29 mouse cellular contexts compared by ENCODE assay signal in the genomic region with DNA sequence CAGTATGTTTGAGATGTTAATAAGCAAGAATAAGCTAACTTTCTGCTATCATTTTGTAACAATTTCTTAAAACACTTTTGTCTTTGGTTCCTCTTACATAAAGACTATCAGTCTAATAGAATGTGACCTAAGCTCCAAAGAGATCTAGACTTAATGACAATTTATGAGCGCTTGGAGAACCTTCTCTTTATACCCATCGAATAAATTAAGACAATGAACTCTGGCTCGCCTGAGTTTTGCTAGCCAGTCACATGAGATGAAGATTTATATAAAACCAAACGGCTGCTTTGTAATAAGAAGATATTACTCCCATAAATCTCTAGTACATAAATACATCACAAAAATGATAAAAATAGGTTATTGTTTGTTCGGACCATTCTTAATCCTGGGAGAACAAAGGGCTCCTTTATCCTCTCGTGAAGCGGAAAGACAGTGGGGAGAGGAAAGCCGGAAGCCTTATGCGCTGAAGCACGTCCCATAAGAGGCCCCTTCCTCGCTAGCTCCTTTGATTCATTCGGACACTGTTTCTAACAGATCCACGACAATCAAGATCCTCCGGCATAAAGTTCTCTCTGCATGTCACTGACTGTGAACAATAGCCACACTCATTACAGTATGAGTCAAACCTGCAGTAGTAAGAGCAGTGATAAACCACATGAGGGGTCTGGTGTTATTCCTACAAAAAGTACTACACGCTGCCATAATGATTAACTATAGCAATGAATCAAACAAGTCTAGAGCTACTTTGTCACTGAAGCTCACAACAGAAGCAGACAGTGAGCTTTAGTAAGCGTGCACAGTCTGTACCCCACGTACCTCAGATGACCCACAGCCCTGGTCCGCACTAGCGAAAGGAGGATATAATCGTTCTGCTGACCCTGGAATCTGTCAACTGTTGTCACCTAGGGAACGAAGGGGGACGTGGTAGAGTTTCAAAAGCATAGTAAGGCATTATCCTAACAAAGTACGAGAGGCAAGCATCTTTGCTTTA. TPM values are rescaled to one million over a fixed set of nuclear protein-coding genes. Genes with fewer than 3 reads are reported as not detected.
DNase-seq lines count a peak whose midpoint lies in the region; ATAC-seq and TF ChIP-seq lines count a peak whose summit lies in the region.
"Had no signal": no experiment of that assay in that cellular context is flagged by ENCODE, and none has a peak within 500 bp of the region (broad histone marks: within the 10 kb centered on the region; RNA-seq: fewer than 3 reads in every experiment).

No protein-coding gene starts in this region.

- H3K27me3 ChIP-seq in midbrain, embryonic 10.5 days (ENCODE audit: low read depth, poor library complexity, severe bottlenecking), result no peaks in the 10 kb centered on the region
- no peaks in the 10 kb centered on the region for H3K27me3 ChIP-seq in midbrain, postnatal 0 days (ENCODE audit: insufficient read depth, low read length)
- H3K27me3 ChIP-seq in neural tube, embryonic 14.5 days (ENCODE audit: control insufficient read depth, insufficient read depth, low read length), result no peaks in the 10 kb centered on the region
- no peaks in the 10 kb centered on the region for H3K27me3 ChIP-seq in cerebellum, adult 2 months (ENCODE audit: control insufficient read depth, insufficient read depth, low read length)
- no peaks in the 10 kb centered on the region for H3K27me3 ChIP-seq in intestine, embryonic 16.5 days (replicated peaks; ENCODE audit: control insufficient read depth, insufficient read depth, low read length)
- H3K27me3 ChIP-seq: hindbrain, embryonic 12.5 days; liver, embryonic 13.5 days had no signal

- no peak overlapping the region for H3K4me3 ChIP-seq in midbrain, embryonic 10.5 days
- H3K4me3 ChIP-seq in midbrain, postnatal 0 days (ENCODE audit: low read depth, low read length), result no peak overlapping the region
- H3K4me3 ChIP-seq in neural tube, embryonic 14.5 days (ENCODE audit: low read depth, low read length), result no peak overlapping the region
- H3K4me3 ChIP-seq in cerebellum, adult 2 months (replicated peaks; ENCODE audit: insufficient read depth, low read depth, low read length), result no peak overlapping the region
- no peak overlapping the region for H3K4me3 ChIP-seq in intestine, embryonic 16.5 days (ENCODE audit: low read length)
- H3K4me3 ChIP-seq: hindbrain, embryonic 12.5 days; left cerebral cortex, adult 2 months; liver, embryonic 13.5 days had no signal

- intact Hi-C loops in heart, postnatal 25 days (cut with DNase I), result loop anchor here (5.0 kb wide), 1 partner anchor 35 kb away; no protein-coding TSS in a partner anchor

- peaks cover 96% of the 10 kb centered on the region for H3K36me3 ChIP-seq in midbrain, embryonic 10.5 days
- H3K36me3 ChIP-seq in midbrain, postnatal 0 days (ENCODE audit: insufficient read depth, low read length), result peaks cover 45% of the 10 kb centered on the region
- peaks cover 38% of the 10 kb centered on the region for H3K36me3 ChIP-seq in neural tube, embryonic 14.5 days (ENCODE audit: control insufficient read depth, insufficient read depth, low read length)
- peaks cover 6% of the 10 kb centered on the region; the same call in 1 of the 2 replicates for H3K36me3 ChIP-seq in intestine, embryonic 16.5 days (ENCODE audit: control insufficient read depth, insufficient read depth, low read length)

- TF ChIP-seq POLR2A in cerebellum, adult 2 months (IDR thresholded peaks at IDR 0.05; ENCODE audit: borderline replicate concordance, insufficient read depth, low read length), result no peak

- WGBS in midbrain, embryonic 10.5 days, result 59% methylated on average over 23 of the region's 23 CpGs
- 38% methylated on average over 23 of the region's 23 CpGs for WGBS in midbrain, postnatal 0 days
- WGBS in neural tube, embryonic 14.5 days, result 24% methylated on average over 23 of the region's 23 CpGs
- WGBS in cerebellum, adult 2 months, result 54% methylated on average over 23 of the region's 23 CpGs
- WGBS in intestine, embryonic 16.5 days, result 76% methylated on average over 23 of the region's 23 CpGs

- peak; percentile 74 for DNase-seq in heart, adult 11 months
- no peak for DNase-seq in heart, postnatal 25 days (ENCODE audit: low spot score)
- DNase-seq in midbrain, embryonic 10.5 days (ENCODE audit: low spot score), result no peak
- DNase-seq in midbrain, postnatal 0 days (ENCODE audit: low spot score), result no peak
- DNase-seq in mesoderm, embryonic 11.5 days (ENCODE audit: low read depth, low spot score), result peak; percentile 34
- DNase-seq in cerebellum, adult 2 months, result no peak
- DNase-seq: adrenal gland, postnatal 10 days; cerebellum, adult 18-20 months; cerebellum, postnatal 25 days; gastrocnemius, postnatal 10 days; kidney, adult 18-20 months; liver, embryonic 13.5 days; lung, adult 2 months; lung, postnatal 14 days; right cerebral cortex, postnatal 25 days; spleen, adult 18-20 months had no signal

- peaks cover 8% of the 10 kb centered on the region; the same call in 1 of the 2 replicates for H3K4me1 ChIP-seq in midbrain, embryonic 10.5 days
- H3K4me1 ChIP-seq in midbrain, postnatal 0 days (ENCODE audit: insufficient read depth, low read length), result no peaks in the 10 kb centered on the region
- H3K4me1 ChIP-seq in neural tube, embryonic 14.5 days (ENCODE audit: control insufficient read depth, insufficient read depth, low read length), result no peaks in the 10 kb centered on the region
- H3K4me1 ChIP-seq in cerebellum, adult 2 months (ENCODE audit: control insufficient read depth, insufficient read depth, low read length), result no peaks in the 10 kb centered on the region
- no peaks in the 10 kb centered on the region for H3K4me1 ChIP-seq in intestine, embryonic 16.5 days (ENCODE audit: control insufficient read depth, insufficient read depth, low read length)
- H3K4me1 ChIP-seq: liver, embryonic 13.5 days had no signal

- H3K9me3 ChIP-seq in midbrain, embryonic 10.5 days (replicated peaks), result no peaks in the 10 kb centered on the region
- H3K9me3 ChIP-seq in midbrain, postnatal 0 days (ENCODE audit: low read length), result no peaks in the 10 kb centered on the region
- H3K9me3 ChIP-seq in neural tube, embryonic 14.5 days (ENCODE audit: control insufficient read depth, low read length), result no peaks in the 10 kb centered on the region
- no peaks in the 10 kb centered on the region for H3K9me3 ChIP-seq in intestine, embryonic 16.5 days (ENCODE audit: control insufficient read depth, low read length)
- H3K9me3 ChIP-seq: hindbrain, embryonic 12.5 days; liver, embryonic 13.5 days had no signal

- no peak overlapping the region for H3K9ac ChIP-seq in midbrain, postnatal 0 days (replicated peaks; ENCODE audit: low read length, poor library complexity, severe bottlenecking)
- H3K9ac ChIP-seq in neural tube, embryonic 14.5 days (replicated peaks; ENCODE audit: low read depth, low read length), result no peak overlapping the region
- no peak overlapping the region for H3K9ac ChIP-seq in intestine, embryonic 16.5 days (ENCODE audit: low read depth, low read length)
- H3K9ac ChIP-seq: hindbrain, embryonic 12.5 days; liver, embryonic 13.5 days had no signal

- TF ChIP-seq CTCF in midbrain, postnatal 0 days (IDR thresholded peaks at IDR 0.05), result no peak
- TF ChIP-seq CTCF in cerebellum, adult 2 months (IDR thresholded peaks at IDR 0.05; ENCODE audit: borderline replicate concordance, insufficient read depth, low read depth, low read length), result no peak

- no peak for ATAC-seq in midbrain, postnatal 0 days (ENCODE audit: low FRiP score)
- peak; percentile 68; the same call in 1 of the 2 replicates for ATAC-seq in neural tube, embryonic 14.5 days (ENCODE audit: low read depth)
- ATAC-seq in intestine, embryonic 16.5 days, result no peak
- ATAC-seq: forebrain, embryonic 14.5 days had no signal

- H3K27ac ChIP-seq in midbrain, embryonic 10.5 days (replicated peaks), result peak overlapping the region; percentile 33; the same call in 1 of the 2 replicates
- no peak overlapping the region for H3K27ac ChIP-seq in midbrain, postnatal 0 days (ENCODE audit: low read depth, low read length)
- peak overlapping the region; percentile 45; the same call in 1 of the 2 replicates for H3K27ac ChIP-seq in neural tube, embryonic 14.5 days (ENCODE audit: low read depth, low read length)
- H3K27ac ChIP-seq in cerebellum, adult 2 months (ENCODE audit: insufficient read depth, low read length), result no peak overlapping the region
- no peak overlapping the region for H3K27ac ChIP-seq in intestine, embryonic 16.5 days (ENCODE audit: low read length)
- H3K27ac ChIP-seq: hindbrain, embryonic 12.5 days; left cerebral cortex, adult 2 months; liver, embryonic 13.5 days had no signal

- H3K4me2 ChIP-seq in midbrain, postnatal 0 days (ENCODE audit: low read depth, low read length, poor library complexity, severe bottlenecking), result no peak overlapping the region
- H3K4me2 ChIP-seq in neural tube, embryonic 14.5 days (ENCODE audit: low read depth, low read length), result no peak overlapping the region
- H3K4me2 ChIP-seq in intestine, embryonic 16.5 days (ENCODE audit: low read depth, low read length), result no peak overlapping the region
- H3K4me2 ChIP-seq: heart, embryonic 11.5 days; hindbrain, embryonic 12.5 days; liver, embryonic 13.5 days had no signal

RNA-seq across cellular contexts. Expression of a gene that starts 54.2 kb away (rescaled TPM):
- total RNA-seq in heart, postnatal 25 days (2021), result over 10,000 TPM; 16,244 to 16,268 TPM
- polyA plus RNA-seq in midbrain, embryonic 10.5 days (2016; fragmentation: Nextera tagmentation; extraction: Ambion mirVana), result 3.1 and 3.6 TPM in 2 replicates
- total RNA-seq in midbrain, postnatal 0 days (2014; rRNA removed), result 2.6 TPM in 1 of 2 replicates, not detected in the other
- polyA plus RNA-seq in midbrain, postnatal 0 days (2015; fragmentation: Nextera tagmentation; extraction: Ambion mirVana), result 0.17 and 0.18 TPM in 2 replicates
- 5.4 and 10.0 TPM in 2 replicates for polyA plus RNA-seq in neural tube, embryonic 14.5 days (2014; fragmentation: Nextera tagmentation; extraction: Ambion mirVana)
- not detected in 2 replicates for polyA plus RNA-seq in cerebellum, adult 2 months (2012; rRNA removed)
- 38.2 and 41.1 TPM in 2 replicates for polyA plus RNA-seq in intestine, embryonic 16.5 days (2015; fragmentation: Nextera tagmentation; extraction: Ambion mirVana)
- total RNA-seq: granulocyte monocyte progenitor cell, adult 5-6 weeks; layer of hippocampus, postnatal 10 days; left cerebral cortex, adult 2 months; left cerebral cortex, postnatal 36 days; megakaryocyte, adult 5-6 weeks; MEL; monocyte, adult 5-6 weeks; neutrophil, adult 5-6 weeks had no signal

Comparison
In these comparisons a context has a peak if more than half of its experiments do, and no peak if none do; other contexts are left out.
1. DNase-seq: peak in heart, adult 11 months (single experiment) and mesoderm, embryonic 11.5 days (single experiment); none in heart, postnatal 25 days (single experiment), midbrain, embryonic 10.5 days (single experiment), midbrain, postnatal 0 days (single experiment) and cerebellum, adult 2 months (0 of 2).
2. H3K27ac ChIP-seq: peak in midbrain, embryonic 10.5 days (single experiment) and neural tube, embryonic 14.5 days (single experiment); none in midbrain, postnatal 0 days (single experiment), cerebellum, adult 2 months (single experiment) and intestine, embryonic 16.5 days (single experiment).